Mouse (Mus musculus) embryo, embryonic 11.5 days (tissue): Measurements from ENCODE around the gene Enox2.

Source experiments
- DNase-seq: peaks from one replicate; pipeline ENCODE4 v3.0.0-alpha.2; 2012; ENCODE audit warnings: low read depth, low spot score

Enox2 gene

DNA sequence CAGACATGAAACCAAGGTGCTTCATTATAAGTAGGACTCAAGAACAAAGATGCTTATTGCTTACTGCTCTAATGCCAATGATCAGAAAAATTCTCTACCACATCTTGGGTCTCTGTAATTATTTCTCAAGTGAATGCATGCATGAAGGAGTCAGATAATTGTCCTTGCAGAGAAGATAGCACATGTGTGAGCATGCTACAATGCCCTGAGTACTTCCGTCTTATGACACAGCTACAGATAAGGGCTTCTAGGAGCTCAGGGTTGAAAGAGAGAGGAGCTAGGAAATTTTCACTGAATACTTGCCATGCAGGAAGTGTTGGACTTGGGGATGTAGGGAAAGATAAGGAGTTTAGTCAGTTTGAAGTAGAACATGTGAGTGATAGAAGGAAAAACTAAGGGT lies 285.2 kb downstream of the Enox2 start:
- no peak for DNase-seq

- DNase-seq: no peak
Measured at GRCm38 (mm10) chrX:48985653-48986052, 302.4 kb downstream of the Enox2 start.

- DNase-seq: no peak
Measured at GRCm38 (mm10) chrX:48984451-48984850, 303.6 kb downstream of the Enox2 start.
